Mouse (Mus musculus): ENCODE measurements around the gene Cachd1.

Cachd1 gene

DNA sequence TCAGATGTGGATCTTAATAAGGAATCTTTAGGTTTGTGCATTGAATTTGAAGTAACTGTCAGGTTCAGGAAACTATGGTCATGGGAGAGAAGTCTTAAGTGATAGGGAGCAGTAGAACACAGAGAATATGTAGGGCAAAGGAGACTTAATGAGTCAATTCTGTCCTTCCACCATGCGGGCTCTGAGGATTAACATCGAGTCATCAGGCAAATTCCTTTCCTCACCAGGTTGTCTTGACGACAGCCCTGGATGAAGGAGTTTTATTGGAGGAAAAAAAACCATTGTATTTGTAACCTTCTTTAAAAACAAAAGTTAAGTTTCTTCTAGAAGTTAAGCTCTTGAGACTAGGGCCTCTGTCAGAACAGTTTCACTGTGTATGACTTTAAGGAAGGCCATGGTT is 100.9 kb downstream of the Cachd1 start:
- DNase-seq, result no peak

DNA sequence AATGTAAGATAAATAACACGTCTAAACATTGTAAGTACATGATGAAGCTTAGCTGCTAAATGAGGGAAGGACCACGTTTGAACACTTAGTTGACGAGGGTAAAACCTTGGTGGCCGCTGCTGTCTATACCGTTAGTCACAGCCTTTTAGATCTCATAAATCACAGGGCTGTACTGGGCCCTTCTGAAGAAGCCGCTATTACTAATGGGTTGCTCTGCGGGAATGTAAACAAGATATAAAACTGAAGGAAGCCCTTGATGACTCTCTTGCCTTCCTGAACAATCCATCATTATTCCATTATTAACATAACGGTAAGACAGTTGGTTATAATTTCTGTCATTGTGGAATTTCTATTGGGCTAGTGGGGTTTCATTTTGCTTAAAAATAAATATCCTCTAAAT is 102.9 kb downstream of the Cachd1 start:
- DNase-seq, result no peak

DNA sequence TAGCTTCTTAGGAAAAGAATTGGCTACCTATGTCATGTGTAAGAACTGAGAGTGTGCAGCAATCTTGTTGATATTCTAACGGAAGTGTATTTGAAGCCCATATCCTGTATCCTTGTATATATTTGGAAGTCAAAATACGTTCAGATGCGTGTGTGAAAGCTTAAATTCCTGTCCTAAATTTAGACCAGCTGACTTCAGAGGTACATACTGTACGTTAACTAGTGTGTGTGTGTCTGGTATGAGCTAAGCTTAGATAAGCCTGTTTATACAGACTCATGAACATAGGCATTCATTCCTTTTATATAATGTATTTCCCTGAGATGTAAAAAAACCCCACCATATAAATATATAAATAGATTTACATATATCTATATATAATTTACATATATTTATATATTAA is 103.6 kb downstream of the Cachd1 start:
- DNase-seq, result no peak

DNA sequence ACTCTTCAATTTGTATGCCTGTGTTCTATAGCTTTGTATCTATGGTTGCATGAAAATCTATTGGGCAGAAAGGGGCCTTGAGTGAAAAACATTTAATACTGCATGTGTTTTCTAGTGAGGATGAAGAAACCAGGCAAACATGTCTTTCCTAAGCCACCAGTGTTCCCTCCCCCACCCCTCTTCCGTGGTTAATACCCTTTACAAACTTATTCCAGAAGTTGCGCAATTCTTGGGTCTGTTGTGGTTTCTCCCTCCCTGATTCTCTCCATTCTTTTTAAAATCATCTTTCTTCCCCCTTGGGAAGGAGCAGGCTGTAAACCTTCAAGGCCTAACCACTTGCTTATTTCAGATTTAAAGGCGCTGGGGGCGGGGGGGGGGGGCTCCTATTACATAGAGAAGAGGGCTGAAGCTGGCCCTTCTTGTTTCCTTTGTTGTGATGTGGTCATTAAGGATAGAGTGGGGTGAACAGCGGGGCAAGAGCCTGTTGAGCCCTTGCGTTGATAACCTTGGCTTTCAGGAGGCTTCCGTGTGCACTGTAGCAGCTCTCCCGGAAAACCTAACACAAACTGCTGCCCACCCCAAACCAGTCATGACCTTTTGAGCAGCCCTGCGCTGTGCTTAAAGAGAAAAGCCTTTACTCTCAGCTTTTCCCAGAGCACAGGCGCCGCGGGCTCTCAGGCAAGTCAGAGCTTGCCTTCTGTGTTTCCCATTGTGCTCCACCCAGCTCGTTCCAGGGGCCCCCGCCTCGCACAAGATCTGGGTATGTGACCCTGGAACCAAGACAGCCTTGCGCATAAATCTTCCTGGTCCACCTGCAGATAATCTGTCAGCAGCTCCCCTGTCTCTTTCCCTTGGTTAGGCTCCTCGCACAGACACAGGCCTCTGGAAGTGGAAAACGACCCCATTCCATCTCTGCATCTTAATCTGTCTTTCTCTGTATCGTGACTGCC is 109.6 kb downstream of the Cachd1 start:
- DNase-seq, result no peak

DNA sequence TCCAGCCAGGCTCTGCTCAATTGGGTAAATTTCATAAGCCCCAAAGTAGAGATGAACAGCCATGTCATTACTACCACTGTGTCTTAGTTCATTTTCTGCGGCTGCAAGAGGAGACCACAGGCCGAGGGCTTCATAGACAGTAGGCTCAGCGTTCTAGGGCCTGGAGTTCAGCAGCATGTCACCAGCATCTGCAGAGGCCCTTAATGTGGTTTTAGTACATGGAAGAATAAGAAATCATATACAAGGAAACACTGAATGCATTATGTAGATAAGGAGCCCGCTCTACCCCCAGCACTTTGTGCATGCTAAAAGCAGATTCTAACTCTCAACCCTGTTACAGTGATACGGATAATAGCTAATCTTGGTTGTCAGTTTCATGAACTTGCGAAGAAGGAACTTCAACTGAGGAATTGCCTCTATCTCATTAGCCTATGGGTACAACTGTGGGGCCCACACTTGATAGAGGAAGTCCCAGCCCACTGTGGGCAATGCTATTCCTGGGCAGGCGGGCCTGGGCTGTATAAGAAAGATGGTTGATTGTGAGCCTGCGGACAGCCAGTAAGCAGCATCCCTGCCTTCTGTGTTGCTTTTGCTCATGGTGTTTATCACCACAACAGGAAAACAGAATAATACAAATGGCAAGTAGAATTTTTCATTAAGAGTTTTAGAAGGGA is 110.4 kb downstream of the Cachd1 start:
- DNase-seq, result no peak

DNA sequence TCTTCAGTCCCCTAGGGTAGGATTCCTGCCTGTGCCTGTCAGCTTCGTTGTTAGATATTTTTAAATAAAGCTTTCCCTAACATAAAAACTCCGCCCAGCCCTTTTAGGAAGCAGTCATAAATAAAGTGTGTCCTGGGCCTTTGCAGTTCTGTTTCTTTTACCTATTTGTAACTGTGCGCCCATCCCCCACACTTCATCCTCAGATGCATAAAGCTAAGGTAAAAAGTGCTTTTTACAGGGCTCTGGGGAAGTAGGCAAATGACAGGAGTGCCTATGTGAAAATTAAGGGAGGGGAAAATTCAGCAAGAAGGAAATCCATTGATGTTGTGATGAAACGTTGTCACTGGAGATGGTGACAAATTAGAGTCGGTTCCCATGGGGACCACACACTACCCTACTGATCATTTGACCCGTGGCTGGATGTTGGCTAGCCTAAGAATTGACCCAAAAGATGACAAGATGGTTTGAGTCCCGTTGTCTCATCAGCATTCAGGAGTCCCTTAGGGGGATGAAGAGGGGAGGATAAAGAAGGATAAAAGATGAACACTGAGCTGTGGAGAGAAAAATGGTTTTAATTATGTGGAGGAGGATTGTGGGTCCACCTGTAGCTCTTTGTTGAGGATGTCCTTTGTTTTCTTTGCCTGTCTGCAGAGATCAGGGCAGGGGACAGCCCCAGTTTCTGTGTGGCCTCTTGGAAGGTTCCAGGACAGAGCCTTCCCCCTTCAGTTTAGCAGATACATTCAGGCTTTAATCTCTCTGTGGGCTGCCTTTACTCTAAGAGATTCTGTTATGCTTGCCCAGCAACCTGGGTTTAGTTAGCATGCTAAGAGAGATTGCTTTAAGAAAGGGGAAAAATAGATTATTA is 113.9 kb downstream of the Cachd1 start:
- DNase-seq, result no peak

DNA sequence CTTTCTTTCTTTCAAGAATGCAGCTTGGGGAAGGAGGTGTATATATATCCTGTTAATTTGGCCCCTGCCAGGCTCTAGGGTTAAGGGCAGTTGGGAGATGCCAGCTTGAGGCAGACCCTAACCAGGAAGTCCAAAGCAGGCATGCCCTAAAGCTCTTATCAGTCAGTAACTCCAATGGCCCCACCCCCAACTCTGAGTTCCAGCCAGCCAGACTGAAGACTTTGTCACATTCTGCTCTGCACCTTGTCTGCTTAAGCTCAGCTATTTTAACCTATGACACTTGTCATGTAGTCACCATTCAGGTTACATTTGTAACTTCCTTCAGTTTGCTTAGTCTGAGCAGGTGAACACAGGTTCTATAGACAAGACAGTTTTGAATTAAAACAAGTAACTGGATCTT is 117.3 kb downstream of the Cachd1 start:
- no peak for DNase-seq

DNA sequence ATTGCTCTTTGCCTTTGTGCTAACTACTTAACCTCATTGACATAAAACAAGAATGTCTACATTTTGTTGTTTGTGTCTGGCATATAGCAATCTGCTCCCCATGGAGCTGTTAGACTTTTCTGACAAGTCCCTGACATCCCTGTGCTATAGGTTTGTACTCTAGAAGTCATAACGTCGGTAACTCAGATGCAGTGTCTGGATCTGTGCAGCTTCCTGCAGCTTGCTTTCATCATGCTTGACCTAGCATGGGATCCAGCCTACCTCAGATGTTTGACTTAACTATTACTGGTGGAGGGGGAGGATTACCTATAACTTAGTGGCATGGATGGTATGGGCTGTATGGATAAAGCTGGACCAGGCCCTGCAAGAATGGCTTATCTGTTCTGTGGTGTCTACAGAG is 117.7 kb downstream of the Cachd1 start:
- DNase-seq, result no peak

DNA sequence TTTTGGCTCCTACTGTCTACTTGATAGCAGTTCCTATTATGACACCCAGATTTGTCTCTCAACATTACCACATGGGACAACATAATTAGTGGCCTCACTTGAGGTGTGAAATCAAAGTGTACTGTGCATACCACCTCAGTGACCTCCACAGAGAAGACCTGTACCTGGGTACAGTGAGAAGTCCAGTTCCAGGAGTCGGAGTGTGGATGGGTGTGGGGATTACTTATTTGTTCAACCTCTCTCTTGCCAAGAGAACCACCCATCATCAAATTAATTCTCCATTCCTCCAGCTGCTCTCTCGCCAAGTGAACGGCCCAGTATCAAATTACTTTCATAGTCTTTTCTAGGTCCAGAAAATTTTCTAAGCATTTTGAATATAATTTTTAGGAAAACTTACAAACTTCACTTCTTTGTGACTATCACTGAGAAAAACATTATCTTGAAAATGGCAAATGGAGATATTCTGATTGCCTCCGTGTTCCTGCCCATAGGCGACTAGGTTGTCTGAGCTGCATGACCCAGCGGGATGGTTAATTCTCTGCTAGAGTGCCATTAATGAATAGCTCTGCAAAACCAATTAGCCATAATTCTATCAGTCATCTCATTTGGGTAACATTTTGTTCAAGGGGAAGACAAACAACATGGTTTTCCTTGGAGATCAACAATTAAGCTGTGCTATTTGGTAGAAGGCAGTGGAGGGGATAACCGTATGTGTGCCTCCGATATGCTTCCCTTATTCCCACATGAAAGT is 120.0 kb downstream of the Cachd1 start:
- DNase-seq, result no peak

DNA sequence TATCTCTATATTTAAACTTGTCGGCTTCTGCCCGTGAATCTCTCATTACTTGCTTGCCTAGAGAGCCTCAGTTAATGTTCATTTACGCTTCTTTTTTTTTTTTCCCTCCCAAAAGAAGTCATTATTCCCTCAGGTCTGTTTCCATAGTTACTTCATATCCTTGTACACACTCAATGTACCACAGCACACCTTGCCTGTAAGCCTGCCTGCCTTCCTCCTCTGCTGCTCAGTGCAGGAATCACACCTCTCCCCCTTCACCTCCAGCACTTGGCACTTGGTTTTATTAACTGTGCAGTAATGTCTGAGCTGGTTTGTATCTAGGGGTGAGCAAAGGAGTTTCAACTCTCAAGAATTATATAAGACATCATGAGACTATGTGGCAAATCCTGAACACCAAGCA is 121.5 kb downstream of the Cachd1 start:
- no peak for DNase-seq

DNA sequence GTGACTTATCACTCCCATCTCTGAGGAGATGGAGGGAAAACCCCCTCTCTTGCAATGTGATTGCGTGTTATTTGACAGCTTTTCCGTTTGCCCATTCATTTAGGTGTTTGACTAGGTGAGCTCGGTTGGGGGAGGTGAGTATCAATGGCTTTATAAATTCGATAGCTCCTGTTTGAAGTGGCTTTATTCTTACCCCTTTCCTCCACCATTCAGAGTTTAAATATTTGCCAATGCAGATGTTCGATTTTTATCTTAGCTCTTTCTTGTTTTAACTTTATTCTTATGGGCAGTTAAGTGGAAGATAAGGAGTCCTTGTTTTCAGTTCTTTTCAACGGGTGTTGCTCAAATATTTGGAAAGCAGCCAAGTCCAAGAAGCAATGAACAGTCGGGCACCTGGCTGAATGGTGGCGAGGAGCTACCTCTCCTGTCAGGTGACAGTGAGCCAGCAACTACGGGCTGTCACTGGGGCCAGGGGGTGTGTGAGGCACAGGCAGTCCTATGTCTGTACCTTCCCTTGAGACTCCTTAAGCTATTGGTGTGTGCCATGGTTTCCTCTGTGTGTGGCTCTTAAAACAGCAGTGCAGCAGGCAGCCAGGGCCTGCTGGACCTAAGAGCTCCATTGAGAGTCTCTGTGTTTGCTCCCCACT is 133.3 kb downstream of the Cachd1 start:
- no peak for DNase-seq

DNA sequence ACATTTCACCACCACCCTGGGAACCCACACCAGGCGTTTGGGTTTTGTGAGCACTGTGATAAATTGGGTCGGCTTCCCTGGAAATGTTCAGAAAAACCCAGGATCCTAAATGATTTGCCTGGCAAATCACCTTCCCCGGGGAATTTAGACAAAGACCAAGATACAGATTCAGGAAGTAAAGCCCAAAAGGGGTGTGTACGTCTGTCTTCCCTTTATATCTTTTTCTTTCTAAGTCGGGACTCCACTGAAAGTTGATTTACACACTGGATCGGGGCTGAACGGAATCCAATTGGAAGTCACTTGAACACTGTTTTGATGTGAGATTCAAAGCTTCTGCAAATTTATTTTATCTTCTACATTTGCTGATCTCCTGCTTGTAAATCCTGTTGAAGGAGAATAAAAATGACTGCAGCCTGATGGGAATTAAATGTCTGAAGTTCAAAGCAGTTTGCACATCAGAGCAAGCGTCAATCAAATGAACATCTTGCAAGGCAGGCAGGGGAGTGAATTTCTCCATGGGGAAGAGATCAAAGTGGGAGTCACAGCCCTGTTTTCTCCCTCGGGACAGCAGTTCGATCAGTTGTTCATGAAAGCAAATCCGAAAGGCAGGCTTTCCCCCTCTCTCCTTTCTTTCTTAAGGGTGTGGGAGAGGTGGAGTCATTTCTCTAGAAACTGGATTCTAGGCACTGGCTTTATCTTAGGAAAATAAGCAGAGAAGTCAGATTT is 134.3 kb downstream of the Cachd1 start:
- no peak for DNase-seq

DNA sequence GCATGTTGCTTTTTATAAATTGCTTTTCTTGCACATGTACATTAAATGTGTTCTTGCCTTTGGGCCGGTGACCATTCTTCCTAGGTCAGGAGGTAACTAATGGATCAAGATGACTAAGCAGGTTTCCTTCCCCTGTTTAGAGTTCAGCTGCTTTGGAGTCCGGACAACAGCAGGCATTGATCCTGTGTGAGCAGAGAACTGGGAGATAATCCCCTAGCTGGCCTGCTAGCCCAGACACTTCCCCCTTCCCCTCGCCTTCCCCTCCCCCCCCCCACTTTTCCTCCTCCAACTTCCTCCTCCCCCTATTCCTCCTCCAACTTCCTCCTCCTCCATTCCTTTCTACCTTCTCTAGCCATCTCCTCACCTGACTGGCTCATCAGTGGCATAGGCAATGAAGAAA is 135.2 kb downstream of the Cachd1 start:
- no peak for DNase-seq

DNA sequence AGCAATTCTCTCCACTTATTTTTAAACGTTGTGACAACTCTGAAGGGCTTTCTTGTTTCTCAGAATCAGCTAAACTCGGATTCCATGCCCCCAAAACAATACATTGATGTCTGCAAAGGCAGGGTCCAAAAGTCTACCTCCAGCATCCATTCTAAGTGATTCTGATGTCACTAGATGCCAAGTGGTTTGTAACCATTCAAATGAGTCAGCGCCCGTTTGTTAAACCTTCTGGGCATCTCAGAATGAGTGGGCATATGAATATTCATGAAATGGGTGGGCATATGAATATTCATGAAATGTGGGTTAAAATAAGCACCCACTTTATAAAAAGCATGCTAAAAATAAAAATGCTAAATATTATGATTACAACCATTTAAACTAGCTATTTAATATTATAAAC is 137.2 kb downstream of the Cachd1 start:
- no peak for DNase-seq

DNA sequence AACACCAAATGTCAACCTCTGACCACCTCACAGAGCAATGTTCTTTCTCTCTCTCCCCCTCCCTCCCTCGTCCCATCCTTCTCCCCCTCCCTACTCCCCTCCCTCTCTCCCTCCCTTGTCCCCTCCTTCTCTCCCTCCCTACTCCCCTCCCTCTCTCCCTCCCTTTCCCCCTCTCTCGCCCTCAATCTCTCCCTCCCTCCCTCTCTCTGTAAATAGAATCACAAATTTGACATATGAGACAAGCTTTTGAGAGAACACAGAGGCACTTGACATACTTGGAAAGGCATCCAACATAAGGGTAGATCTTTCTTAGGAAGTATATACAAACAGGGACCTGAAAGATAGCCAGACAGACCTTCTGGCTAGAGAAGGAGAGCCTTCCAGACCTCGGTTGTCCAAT is 138.1 kb downstream of the Cachd1 start:
- DNase-seq, result no peak

DNA sequence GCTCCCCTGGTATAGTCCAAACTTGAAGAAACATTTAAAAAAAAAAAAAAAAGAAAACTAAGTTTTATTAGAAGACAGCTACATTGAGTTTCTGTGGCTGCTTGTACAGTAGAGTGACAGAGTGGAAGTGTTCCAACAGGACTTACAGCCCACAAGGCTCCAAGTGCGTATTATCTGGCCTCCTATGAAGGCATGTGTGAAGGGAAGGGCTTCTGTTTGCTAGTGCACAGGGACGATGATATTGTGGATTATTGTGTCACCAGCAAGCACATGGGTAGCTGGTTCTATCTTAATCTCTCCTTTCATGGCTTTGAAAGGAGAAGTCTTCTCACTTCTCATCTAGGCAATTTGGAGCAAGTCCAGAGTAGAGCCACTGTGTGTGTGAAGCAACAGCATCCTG is 138.6 kb downstream of the Cachd1 start:
- no peak for DNase-seq

DNA sequence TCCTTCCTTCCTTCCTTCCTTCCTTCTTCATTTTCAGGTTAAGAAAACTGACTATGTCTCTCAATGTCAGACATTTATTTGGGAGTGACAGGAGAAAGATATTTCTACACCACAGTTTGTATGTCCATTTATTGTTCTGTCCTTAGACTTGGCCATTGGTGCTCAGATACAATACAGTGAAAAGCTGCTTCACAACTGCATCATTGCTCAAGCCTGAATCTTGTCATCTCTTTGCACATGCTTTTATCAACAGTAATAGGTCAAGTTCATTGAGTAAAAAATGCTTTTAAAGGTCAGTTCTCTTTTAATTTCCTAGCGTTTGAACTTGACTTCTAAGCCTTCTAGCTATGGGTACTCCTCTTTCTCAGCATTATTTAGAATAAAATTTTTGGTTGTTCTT is 141.0 kb downstream of the Cachd1 start:
- DNase-seq, result no peak

DNA sequence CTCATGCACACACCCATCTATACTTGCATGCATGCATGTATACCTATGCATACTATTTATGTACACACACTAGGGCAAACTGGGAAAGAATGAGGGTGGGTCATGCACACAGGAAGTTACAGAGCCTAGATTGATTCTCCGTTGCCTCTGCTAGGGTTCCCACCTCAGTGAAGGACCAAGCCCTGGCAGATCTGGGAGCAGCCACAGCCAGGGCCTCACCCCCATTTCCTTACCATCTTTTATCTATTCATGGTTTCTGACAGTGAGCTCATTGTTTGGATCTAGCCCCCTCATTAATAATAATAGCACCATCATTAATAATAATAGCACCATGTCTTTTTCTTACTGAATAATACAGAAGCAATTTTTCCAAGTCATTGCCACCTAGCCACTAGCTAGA is 143.9 kb downstream of the Cachd1 start:
- no peak for DNase-seq

DNA sequence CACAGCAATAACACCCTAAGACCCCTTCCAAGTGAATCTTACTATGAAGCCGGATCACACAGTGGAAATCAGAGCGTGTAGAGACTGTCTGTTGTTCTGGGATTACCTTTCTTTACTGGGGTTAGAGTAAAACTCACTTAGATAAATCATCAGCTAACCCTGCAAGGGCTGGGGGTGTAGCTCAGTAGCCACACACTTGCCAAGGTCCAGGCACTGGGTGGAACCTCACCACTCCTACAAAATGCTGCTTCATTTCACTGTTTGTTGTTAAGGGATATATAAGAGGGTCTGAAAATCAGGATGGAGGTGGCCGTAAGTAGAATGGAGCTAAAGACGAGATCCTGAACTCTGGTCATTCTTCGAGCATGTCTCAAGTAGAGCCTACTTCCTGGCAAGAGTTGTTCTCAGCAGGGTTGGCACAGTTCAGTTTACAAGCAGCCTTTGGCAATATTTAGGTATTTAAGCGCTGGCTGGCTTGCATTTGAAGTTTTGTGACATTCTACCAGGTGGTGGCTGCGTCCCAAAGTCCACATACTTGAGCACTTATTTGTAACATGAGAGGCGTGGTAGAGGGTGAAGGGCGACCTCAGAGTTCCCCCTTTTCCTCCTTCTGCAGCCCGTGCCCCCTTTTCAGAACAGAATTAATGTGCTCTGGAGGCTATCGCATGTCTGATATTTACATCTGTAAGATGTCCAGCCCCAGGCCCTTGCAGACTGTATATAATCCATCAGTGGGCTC is 146.5 kb downstream of the Cachd1 start:
- no peak for DNase-seq

DNA sequence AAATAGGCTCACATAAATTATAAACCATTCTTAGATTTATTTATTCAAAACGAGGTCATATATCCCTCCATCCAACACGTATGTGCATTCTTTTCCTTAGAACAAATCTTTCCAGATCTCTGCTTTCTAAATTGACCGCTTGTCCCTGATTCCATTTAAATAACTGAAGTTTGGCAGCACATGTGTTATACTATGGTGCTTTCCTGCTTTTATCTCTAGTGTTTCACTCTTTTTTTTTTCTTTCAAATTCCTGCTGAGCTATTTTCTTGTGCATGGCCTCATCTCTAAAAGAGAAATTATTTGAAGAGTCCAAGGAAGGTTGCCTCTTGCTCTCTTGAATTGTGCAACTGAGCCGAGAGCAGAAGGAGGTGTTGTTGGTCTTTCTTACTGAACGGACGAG is 147.1 kb downstream of the Cachd1 start:
- DNase-seq, result no peak

DNA sequence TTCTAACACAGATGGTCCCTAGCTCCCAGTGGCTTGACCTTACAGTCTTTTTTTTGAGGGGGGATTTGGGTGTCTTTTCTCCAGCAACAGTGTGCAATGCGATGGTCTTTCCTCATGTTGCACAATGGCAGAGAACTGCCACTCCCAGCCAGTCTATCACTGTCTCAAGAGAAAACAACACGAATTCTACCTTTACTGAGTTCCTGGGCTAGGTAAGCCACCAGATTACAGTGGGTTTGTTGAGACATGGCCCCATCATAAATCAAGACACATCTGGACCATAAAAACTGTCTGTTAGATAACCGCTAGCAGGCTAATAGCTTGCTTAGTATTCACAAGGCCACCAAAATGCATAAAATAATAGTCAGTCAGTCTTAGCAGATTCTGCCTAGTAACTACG is 147.8 kb downstream of the Cachd1 start:
- no peak for DNase-seq

Measured in thymus, postnatal 14 days (tissue).